Mouse (Mus musculus) bone marrow, adult 2 months (tissue): ENCODE results near the gene Ube2g1.

Source experiments
- CTCF ChIP-seq: fragments of 200-500 bp; IDR thresholded peaks from 2 replicates; pipeline ENCODE4 v1.5.1; 2011; ENCODE audit warnings: low read length, control low read depth; ENCODE audit not compliant: control insufficient read depth, insufficient read depth
- POLR2A ChIP-seq: fragments of 200-500 bp; IDR thresholded peaks from 2 replicates; pipeline ENCODE4 v1.6.1; 2011; ENCODE audit warnings: low read depth, mild to moderate bottlenecking, control low read depth, low read length, borderline replicate concordance; ENCODE audit not compliant: control insufficient read depth

- TF ChIP-seq CTCF (no peak), POLR2A (no peak)
Measured at GRCm38 (mm10) chr11:72734840-72735518, 127.9 kb downstream of the Ube2g1 start.
